Mouse (Mus musculus): ENCODE data around the gene Anapc13.

- TF ChIP-seq CTCF (IDR thresholded peaks at IDR 0.05; ENCODE audit: extremely low read depth, insufficient read depth, low read length) (no peak), POLR2A (IDR thresholded peaks at IDR 0.05; ENCODE audit: extremely low read depth, insufficient read depth, low read length) (no peak)
These were observed 24.9 kb upstream of the Anapc13 start for GRCm38 (mm10) chr9:102601187-102601586.

All from cortical plate, adult 2 months (tissue).